Mouse (Mus musculus) spleen, adult 2 months (tissue): ENCODE results near the gene Polg2.

Source experiments
- CTCF ChIP-seq: fragments of 200-500 bp; IDR thresholded peaks from 2 replicates; pipeline ENCODE4 v1.5.1; 2011; ENCODE audit warnings: mild to moderate bottlenecking, inconsistent platforms; ENCODE audit not compliant: insufficient read depth, insufficient read length, insufficient replicate concordance; ENCODE audit errors: extremely low read depth
- POLR2A ChIP-seq: fragments of 200-500 bp; IDR thresholded peaks from 2 replicates; pipeline ENCODE4 v1.6.1; 2011; ENCODE audit warnings: low read depth, low read length, inconsistent platforms

GRCm38 (mm10) chr11:106744949-106745348, 34.4 kb downstream of the Polg2 start:
- no peak for TF ChIP-seq POLR2A
- no peak for TF ChIP-seq CTCF
